Mouse (Mus musculus) G1E (cell line): ENCODE measurements at regions not wholly inside any gene's neighbourhood (a gene's known extent, or its start where the extent isn't known, plus 50 kb on each side); places are given as distances from the start of the nearest gene placed in this dataset.

Experiments used
- CTCF ChIP-seq: IDR thresholded peaks from 2 replicates; pipeline ENCODE4 v1.5.1; 2012; ENCODE audit warnings: low read depth, low read length, inconsistent platforms, mixed read lengths
- TAL1 ChIP-seq: conservative IDR thresholded peaks from 2 replicates; pipeline ENCODE4 v1.6.1; 2012; ENCODE audit warnings: low read depth, low read length, inconsistent platforms, mixed read lengths

- TF ChIP-seq TAL1 (no peak), CTCF (no peak)
These were observed 162.1 kb upstream of the Zfp637 start for GRCm38 (mm10) chr6:117678877-117679276.
